Mouse (Mus musculus) B cell, adult 2 months (primary cell): Measurements from ENCODE around the gene Gm15557.
A peak's percentile ranks its signal among the peaks of the same experiment; 100 is the strongest.

Experiments
- DNase-seq, 2 experiments: peaks; one replicate each; pipeline ENCODE4 v3.0.0; 2022

Gene Gm15557

GRCm38 (mm10) chr2:155956134-155957059 lies 15.9 kb downstream of the Gm15557 start, which contains the start of gene Cep250:
Gene Cep250, plus strand, starts transcription at chr2:155956458.
- peak; percentile 90 to 91 for DNase-seq

GRCm38 (mm10) chr2:155959981-155960380 lies 19.5 kb downstream of the Gm15557 start:
- DNase-seq, result no peak

GRCm38 (mm10) chr2:155961862-155962261 lies 21.3 kb downstream of the Gm15557 start:
- DNase-seq, result peak; percentile 24 to 29

DNA sequence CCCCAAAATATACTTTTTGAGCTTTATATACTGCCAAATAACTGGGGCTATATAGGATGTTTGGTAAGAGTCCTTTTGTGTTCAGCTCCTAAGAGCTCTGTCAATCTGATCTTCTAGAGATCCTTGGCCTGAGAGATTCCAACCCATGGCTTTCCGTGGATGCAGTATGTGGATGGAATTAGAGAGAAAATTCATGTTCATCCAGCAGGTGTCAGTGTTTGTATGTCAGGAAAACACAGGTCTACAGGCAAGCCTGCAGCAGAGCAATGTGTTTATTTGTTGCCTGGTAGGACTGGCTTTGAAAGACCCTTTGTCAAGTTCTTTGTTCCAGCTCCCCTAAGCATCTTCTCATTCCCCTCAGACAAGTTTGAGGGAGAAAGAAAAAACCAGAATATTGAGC lies 22.5 kb downstream of the Gm15557 start:
- DNase-seq, result no peak

- no peak for DNase-seq
Measured at GRCm38 (mm10) chr2:155973348-155973747, 32.8 kb downstream of the Gm15557 start.

- peak; percentile 30 to 37 for DNase-seq
Measured at GRCm38 (mm10) chr2:155974087-155974731, 33.7 kb downstream of the Gm15557 start.

DNA sequence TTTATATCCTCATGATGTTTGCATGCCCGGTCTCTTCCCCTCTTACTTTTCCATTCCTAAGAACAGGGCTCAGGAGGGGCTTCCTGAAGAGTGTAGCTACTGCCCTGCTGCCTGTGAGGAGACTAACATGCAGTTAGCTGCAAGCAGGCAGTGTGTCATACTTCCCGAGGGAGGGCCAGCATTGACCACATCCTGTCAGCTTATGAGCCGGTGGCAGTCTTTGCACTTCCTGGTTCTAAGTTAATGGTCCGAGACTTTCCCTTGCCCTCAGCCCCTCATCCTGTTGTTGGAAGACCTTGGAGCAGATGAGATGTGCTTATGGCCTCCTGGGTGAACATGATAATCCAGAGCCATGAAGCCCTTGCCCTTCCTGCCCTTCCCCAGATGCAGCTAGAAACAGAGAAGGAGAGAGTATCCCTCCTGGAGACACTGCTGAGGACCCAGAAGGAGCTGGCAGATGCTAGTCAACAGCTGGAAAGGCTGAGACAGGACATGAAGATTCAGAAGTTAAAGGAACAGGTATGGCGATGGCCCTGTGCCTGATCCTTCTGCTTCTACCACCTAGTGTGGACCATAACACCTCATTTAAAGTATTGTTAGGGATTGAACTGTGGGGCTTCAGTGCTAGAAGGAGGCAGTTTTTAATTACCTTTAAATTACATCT lies 38.9 kb downstream of the Gm15557 start:
- peak; percentile 79 to 83 for DNase-seq

DNA sequence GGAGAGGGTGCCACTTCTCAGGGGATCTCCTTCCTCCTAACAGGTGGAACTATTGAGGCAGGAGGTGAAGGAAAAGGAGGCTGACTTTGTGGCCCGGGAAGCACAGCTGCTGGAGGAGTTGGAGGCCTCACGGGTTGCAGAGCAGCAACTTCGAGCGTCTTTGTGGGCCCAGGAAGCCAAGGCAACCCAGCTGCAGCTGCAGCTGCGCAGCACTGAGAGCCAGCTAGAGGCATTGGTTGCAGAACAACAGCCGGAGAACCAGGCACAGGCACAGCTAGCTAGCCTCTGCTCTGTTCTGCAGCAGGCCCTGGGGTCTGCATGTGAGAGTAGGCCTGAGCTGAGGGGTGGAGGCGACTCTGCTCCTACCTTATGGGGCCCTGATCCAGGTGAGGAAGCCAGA lies 45.2 kb downstream of the Gm15557 start:
- no peak for DNase-seq

DNA sequence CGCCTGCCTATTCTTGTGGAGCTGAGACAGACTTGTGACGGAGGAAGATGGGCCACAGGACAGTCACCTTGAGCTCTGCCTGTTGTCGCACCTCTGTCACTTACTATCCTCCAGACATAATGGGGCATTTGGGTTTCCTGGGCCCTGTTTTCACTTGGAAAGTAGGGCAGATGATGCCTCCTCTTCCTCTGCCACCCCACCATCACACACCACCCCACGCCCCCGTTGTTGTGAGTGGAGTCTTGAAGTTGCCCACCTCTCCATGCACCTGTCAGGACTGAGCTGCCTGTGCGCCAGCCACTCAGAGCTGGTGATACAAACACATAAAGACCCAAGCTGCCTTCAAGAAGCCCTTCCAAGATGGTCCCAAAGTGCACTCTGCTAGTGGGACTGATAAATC lies 46.6 kb downstream of the Gm15557 start:
- no peak for DNase-seq

DNA sequence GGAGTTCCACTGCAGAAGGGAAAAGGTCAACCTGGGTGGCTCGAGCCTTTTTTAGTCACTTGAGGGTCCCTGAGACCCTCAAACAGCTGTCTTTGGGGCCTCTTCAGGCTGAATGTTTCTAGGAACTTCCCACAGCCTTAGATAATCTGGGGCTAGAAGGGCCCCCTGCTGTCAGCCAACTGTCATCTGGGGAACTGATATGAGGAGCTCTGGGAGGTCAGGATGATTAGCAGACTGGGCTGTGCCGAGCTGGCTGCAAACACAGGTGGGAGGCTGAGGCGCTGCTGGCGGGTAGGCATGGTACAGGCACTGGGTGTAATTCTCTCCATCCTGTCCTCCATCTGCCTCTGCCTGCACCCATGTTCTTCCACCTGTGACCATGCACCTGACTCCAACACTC lies 48.6 kb downstream of the Gm15557 start:
- no peak for DNase-seq

GRCm38 (mm10) chr2:155991151-155991550 lies 50.6 kb downstream of the Gm15557 start:
- no peak for DNase-seq

DNA sequence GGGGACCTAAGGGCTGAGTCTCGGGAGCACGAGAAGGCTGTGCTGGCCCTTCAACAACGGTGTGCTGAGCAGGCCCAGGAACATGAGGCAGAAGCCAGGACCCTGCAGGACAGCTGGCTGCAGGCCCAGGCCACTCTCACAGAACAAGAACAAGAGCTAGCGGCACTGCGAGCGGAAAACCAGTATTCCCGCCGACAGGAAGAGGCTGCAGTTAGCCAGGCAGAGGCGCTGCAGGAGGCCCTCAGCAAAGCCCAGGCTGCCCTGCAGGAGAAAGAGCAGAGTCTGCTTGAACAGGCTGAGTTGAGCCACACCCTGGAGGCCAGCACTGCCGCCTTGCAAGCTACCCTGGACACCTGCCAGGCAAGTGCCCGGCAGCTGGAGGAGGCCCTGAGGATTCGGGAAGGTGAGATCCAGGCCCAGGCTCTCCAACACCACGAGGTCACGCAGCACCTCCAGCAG lies 51.4 kb downstream of the Gm15557 start:
- DNase-seq, result no peak
